ENCODE assay signal across 18 mouse cellular contexts in the genomic region with DNA sequence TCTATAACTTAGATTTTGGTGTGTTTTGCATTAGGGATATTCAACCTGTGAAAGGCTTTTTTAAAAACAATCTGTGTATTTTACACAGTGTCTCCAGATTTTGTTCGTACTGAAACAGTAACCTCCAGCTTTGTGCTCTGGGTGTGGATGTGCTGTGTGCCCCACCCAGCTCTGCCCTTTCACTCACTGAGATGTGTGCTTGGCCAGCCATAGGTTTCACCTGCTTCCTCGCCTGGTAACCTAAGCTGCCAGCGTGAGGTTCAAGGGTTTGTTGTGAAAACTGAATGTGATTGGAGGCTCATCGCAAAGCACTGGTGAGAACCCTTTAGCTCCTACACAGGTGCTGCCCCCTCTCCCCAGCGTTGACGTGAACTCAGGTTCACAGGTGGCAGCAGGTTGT.
"Had no signal": no experiment of that assay in that cellular context is flagged by ENCODE, and none has a peak within 500 bp of the region (broad histone marks: within the 10 kb centered on the region; RNA-seq: fewer than 3 reads in every experiment).

No protein-coding gene starts in this region.

- H3K4me1 ChIP-seq: midbrain, embryonic 12.5 days; midbrain, embryonic 15.5 days; neural tube, embryonic 12.5 days; neural tube, embryonic 15.5 days had no signal

- DNase-seq: kidney, adult 18-20 months; kidney, adult 9 months; kidney, postnatal 14 days; kidney, postnatal 4 days; layer of hippocampus, adult 9-11 months; liver, embryonic 13.5 days; lung, adult 2 months; right cerebral cortex, adult 18-20 months; right cerebral cortex, postnatal 14 days; right cerebral cortex, postnatal 4 days; thymus, adult 18-20 months; thymus, postnatal 4 days had no signal

- H3K27ac ChIP-seq: layer of hippocampus, adult 2 months; liver, embryonic 13.5 days; macrophage; midbrain, embryonic 12.5 days; midbrain, embryonic 15.5 days; neural tube, embryonic 12.5 days; neural tube, embryonic 15.5 days had no signal

- H3K9me3 ChIP-seq: liver, embryonic 13.5 days; midbrain, embryonic 12.5 days; midbrain, embryonic 15.5 days; neural tube, embryonic 12.5 days; neural tube, embryonic 15.5 days had no signal

- H3K27me3 ChIP-seq: liver, embryonic 13.5 days; midbrain, embryonic 12.5 days; midbrain, embryonic 15.5 days; neural tube, embryonic 12.5 days; neural tube, embryonic 15.5 days had no signal

- H3K4me2 ChIP-seq: liver, embryonic 13.5 days; midbrain, embryonic 12.5 days; midbrain, embryonic 15.5 days; neural tube, embryonic 12.5 days; neural tube, embryonic 15.5 days had no signal

- H3K4me3 ChIP-seq: layer of hippocampus, adult 2 months; liver, embryonic 13.5 days; midbrain, embryonic 12.5 days; midbrain, embryonic 15.5 days; neural tube, embryonic 12.5 days; neural tube, embryonic 15.5 days had no signal

- ATAC-seq: midbrain, embryonic 15.5 days had no signal

- H3K9ac ChIP-seq: liver, embryonic 13.5 days; midbrain, embryonic 12.5 days; midbrain, embryonic 15.5 days; neural tube, embryonic 12.5 days; neural tube, embryonic 15.5 days had no signal
